Comparison of ENCODE assay signal across 36 mouse cellular contexts in genomic region chr10:63130500-63130899, GRCm38 (mm10). TPM values are rescaled to one million over a fixed set of nuclear protein-coding genes. Genes with fewer than 3 reads are reported as not detected.
DNase-seq lines count a peak whose midpoint lies in the region; ATAC-seq lines count a peak whose summit lies in the region.
"Had no signal": no experiment of that assay in that cellular context is flagged by ENCODE, and none has a peak within 500 bp of the region (broad histone marks: within the 10 kb centered on the region; RNA-seq: fewer than 3 reads in every experiment).

No protein-coding gene starts in this region.

- no peak overlapping the region for H3K27ac ChIP-seq in heart, embryonic 10.5 days
- H3K27ac ChIP-seq: embryonic facial prominence, embryonic 10.5 days; embryonic facial prominence, embryonic 15.5 days; forebrain, embryonic 13.5 days; intestine, embryonic 15.5 days; limb, embryonic 15.5 days; liver, embryonic 15.5 days; midbrain, embryonic 10.5 days; midbrain, embryonic 15.5 days; neural tube, embryonic 15.5 days had no signal

- no peaks in the 10 kb centered on the region for H3K4me1 ChIP-seq in heart, embryonic 10.5 days
- H3K4me1 ChIP-seq: embryonic facial prominence, embryonic 10.5 days; embryonic facial prominence, embryonic 15.5 days; forebrain, embryonic 13.5 days; intestine, embryonic 15.5 days; limb, embryonic 15.5 days; liver, embryonic 15.5 days; midbrain, embryonic 10.5 days; midbrain, embryonic 15.5 days; neural tube, embryonic 15.5 days had no signal

- 67% methylated on average over 7 of the region's 7 CpGs for WGBS in heart, embryonic 10.5 days

- ATAC-seq in erythroid progenitor cell, adult 5-6 weeks (replicated peaks; ENCODE audit: low FRiP score, poor library complexity, severe bottlenecking): no peak
- ATAC-seq: activated CD4-positive, CD25-positive, alpha-beta regulatory T cell, adult 4 months; CD4-positive, CD25-positive, alpha-beta regulatory T cell, adult 4 months; forebrain, embryonic 13.5 days; hindbrain, embryonic 16.5 days; intestine, embryonic 15.5 days; midbrain, embryonic 15.5 days had no signal

- no peaks in the 10 kb centered on the region for H3K36me3 ChIP-seq in heart, embryonic 10.5 days
- H3K36me3 ChIP-seq: embryonic facial prominence, embryonic 10.5 days; embryonic facial prominence, embryonic 15.5 days; intestine, embryonic 15.5 days; limb, embryonic 15.5 days; liver, embryonic 15.5 days; midbrain, embryonic 10.5 days; midbrain, embryonic 15.5 days; neural tube, embryonic 15.5 days had no signal

- intact Hi-C loops in heart, postnatal 36 days (cut with DNase I): no loop called here

- H3K27me3 ChIP-seq in heart, embryonic 10.5 days (ENCODE audit: insufficient read depth, poor library complexity, severe bottlenecking): peaks cover under 1% of the 10 kb centered on the region; the same call in 1 of the 2 replicates
- H3K27me3 ChIP-seq: embryonic facial prominence, embryonic 15.5 days; forebrain, embryonic 13.5 days; intestine, embryonic 15.5 days; limb, embryonic 15.5 days; midbrain, embryonic 15.5 days; neural tube, embryonic 15.5 days had no signal

- peak; percentile 41 for DNase-seq in heart, embryonic 10.5 days (ENCODE audit: low spot score)
- DNase-seq in heart, postnatal 36 days: no peak
- peak; percentile 24 for DNase-seq in A20 (ENCODE audit: low read depth, low spot score)
- peak; percentile 60 for DNase-seq in ES-CJ7 (ENCODE audit: low read depth, low spot score)
- peak; percentile 16 for DNase-seq in induced T-regulatory cell, adult 2 months (ENCODE audit: low read depth)
- DNase-seq in right cerebral cortex, postnatal 36 days (ENCODE audit: low spot score in 2 of 2): no peak
- DNase-seq in cerebellum, postnatal 14 days: no peak
- DNase-seq: adrenal gland, adult 2 months; adrenal gland, postnatal 36 days; cerebellum, adult 2 months; cerebellum, postnatal 25 days; gastrocnemius, postnatal 25 days; heart, postnatal 14 days; kidney, adult 9 months; kidney, postnatal 14 days; left cerebral cortex, postnatal 4 days; lung, embryonic 14.5 days; right cerebral cortex, postnatal 4 days; thymus, postnatal 14 days had no signal

- no peak overlapping the region for H3K4me3 ChIP-seq in heart, embryonic 10.5 days
- H3K4me3 ChIP-seq: embryonic facial prominence, embryonic 10.5 days; embryonic facial prominence, embryonic 15.5 days; forebrain, embryonic 13.5 days; intestine, embryonic 15.5 days; limb, embryonic 15.5 days; liver, embryonic 15.5 days; midbrain, embryonic 10.5 days; midbrain, embryonic 15.5 days; neural tube, embryonic 15.5 days had no signal

- no peaks in the 10 kb centered on the region for H3K9me3 ChIP-seq in heart, embryonic 10.5 days
- H3K9me3 ChIP-seq: embryonic facial prominence, embryonic 10.5 days; embryonic facial prominence, embryonic 15.5 days; forebrain, embryonic 13.5 days; intestine, embryonic 15.5 days; limb, embryonic 15.5 days; liver, embryonic 15.5 days; midbrain, embryonic 10.5 days; midbrain, embryonic 15.5 days; neural tube, embryonic 15.5 days had no signal

RNA-seq across cellular contexts. Expression of gene Atoh7, which starts 31.0 kb away (rescaled TPM):
- not detected in 2 replicates for polyA plus RNA-seq in heart, embryonic 10.5 days (2016; fragmentation: Nextera tagmentation; extraction: Ambion mirVana)
- total RNA-seq in heart, postnatal 36 days (2021): not detected
- not detected in 2 replicates for total RNA-seq in erythroid progenitor cell, adult 5-6 weeks (2015; ENCODE audit: low replicate concordance)
- not detected in 2 replicates for total RNA-seq in erythroid progenitor cell, adult 5-6 weeks (2017; ENCODE audit: low replicate concordance)
- total RNA-seq: adrenal gland, adult 2 months; adrenal gland, postnatal 36 days; gastrocnemius, postnatal 25 days; heart, adult 8-10 months; heart, postnatal 14 days; megakaryocyte progenitor cell, adult 5-6 weeks had no signal
- polyA plus RNA-seq: activated CD4-positive, CD25-positive, alpha-beta regulatory T cell, adult 4 months; adrenal gland, adult 2 months; CD4-positive, CD25-positive, alpha-beta regulatory T cell, adult 4 months; heart, embryonic 14.5 days; intestine, embryonic 15.5 days; limb, embryonic 15.5 days; liver, embryonic 15.5 days; spleen, adult 2 months had no signal

Comparison
In these comparisons a context has a peak if more than half of its experiments do, and no peak if none do; other contexts are left out.
1. DNase-seq: peak in heart, embryonic 10.5 days (single experiment), A20 (single experiment), ES-CJ7 (single experiment) and induced T-regulatory cell, adult 2 months (single experiment); none in heart, postnatal 36 days (0 of 2), right cerebral cortex, postnatal 36 days (0 of 2) and cerebellum, postnatal 14 days (0 of 2).